1 mouse cellular context compared by ENCODE assay signal in the genomic region with DNA sequence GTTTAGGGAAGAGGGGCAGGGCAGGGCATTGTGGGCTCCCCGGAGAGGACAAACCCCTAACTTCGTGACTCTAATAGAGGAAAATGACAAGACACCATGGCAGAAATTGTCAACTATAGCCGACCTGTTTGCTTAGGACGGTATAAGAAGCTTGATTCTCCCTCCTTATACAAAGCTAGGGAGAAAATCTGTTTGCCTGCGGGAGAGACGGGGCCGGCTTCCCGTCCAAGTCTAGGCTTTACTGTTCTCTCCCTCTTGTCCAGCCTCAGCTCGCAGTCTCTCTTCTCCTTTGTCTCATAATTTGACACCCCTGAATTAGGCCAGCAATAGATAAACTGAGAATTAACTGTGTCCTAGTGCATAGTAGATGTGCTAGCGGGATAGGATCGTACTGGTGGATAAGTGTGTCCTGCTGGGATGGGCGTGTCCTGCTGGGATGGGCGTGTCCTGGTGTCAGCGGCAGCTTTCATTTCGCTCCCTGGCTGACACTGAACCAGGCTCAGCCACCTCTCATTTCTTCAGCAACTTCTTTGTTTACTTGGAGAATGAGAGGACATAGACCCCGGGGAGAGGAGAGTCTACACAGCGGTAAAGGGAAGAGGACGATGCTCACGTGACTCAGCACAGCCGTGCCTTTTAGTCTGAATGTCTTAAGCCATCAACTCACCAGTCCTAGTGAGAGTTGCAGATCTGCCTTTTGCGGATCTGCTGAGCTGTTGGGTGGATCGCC.
TF ChIP-seq lines count a peak whose summit lies in the region.

No protein-coding gene starts in this region.

TF ChIP-seq in MEL, 35 proteins besides CTCF, POLR2A, EP300 and RAD21 (continued from another document):
- TF ChIP-seq TAL1 (IDR thresholded peaks at IDR 0.05; ENCODE audit: low read length) (no peak), MEF2A (IDR thresholded peaks at IDR 0.05; ENCODE audit: extremely low read depth, insufficient replicate concordance, low read depth, low read length, poor library complexity, severe bottlenecking) (no peak), NELFE (IDR thresholded peaks at IDR 0.05; ENCODE audit: low read depth, low read length) (no peak), TBP (IDR thresholded peaks at IDR 0.05; ENCODE audit: low read depth, low read length) (no peak), MAZ (IDR thresholded peaks at IDR 0.05; ENCODE audit: low read depth, low read length) (no peak), ELF1 (IDR thresholded peaks at IDR 0.05; ENCODE audit: low read depth, low read length) (no peak), CHD2 (IDR thresholded peaks at IDR 0.05; ENCODE audit: low read length) (no peak), ZMIZ1 (IDR thresholded peaks at IDR 0.05; ENCODE audit: low read depth, low read length) (no peak), BHLHE40 (IDR thresholded peaks at IDR 0.05; ENCODE audit: borderline replicate concordance, low read depth, low read length) (peak; percentile 89), NRF1 (IDR thresholded peaks at IDR 0.05; ENCODE audit: insufficient read depth, low read depth, low read length, poor library complexity, severe bottlenecking) (no peak), ZNF384 (IDR thresholded peaks at IDR 0.05; ENCODE audit: low read depth, low read length) (no peak), ETS1 (IDR thresholded peaks at IDR 0.05; ENCODE audit: low read depth, low read length) (no peak), MXI1 (IDR thresholded peaks at IDR 0.05; ENCODE audit: low read depth, low read length) (peak; percentile 43; the same call in 1 of the 2 replicates)
